Mouse (Mus musculus) forebrain, embryonic 15.5 days (tissue): Measurements from ENCODE around the gene Afap1. TPM values are rescaled to one million over a fixed set of nuclear protein-coding genes. Genes with fewer than 3 reads are reported as not detected.

Experiments
- ATAC-seq: fragments of 200-750 bp; cut with Nextera tagmentation; replicated peaks from 2 replicates; pipeline ENCODE4 v1.8.0; 2017; ENCODE audit warnings: mild to moderate bottlenecking, moderate TSS enrichment, moderate library complexity
- H3K27ac ChIP-seq: fragments of 300-500 bp; sonication (generic); replicated peaks from 2 replicates; pipeline ENCODE4 v1.5.1; 2015; ENCODE audit warnings: mild to moderate bottlenecking, inconsistent platforms
- H3K27me3 ChIP-seq: fragments of 300-500 bp; sonication (generic); 2 replicates; pipeline ENCODE4 v1.6.1; 2015; ENCODE audit warnings: inconsistent platforms
- H3K36me3 ChIP-seq: fragments of 300-500 bp; sonication (generic); 2 replicates; pipeline ENCODE4 v1.6.1; 2015; ENCODE audit warnings: mild to moderate bottlenecking, inconsistent platforms
- H3K4me1 ChIP-seq: fragments of 300-500 bp; sonication (generic); 2 replicates; pipeline ENCODE4 v1.6.1; 2015; ENCODE audit warnings: inconsistent platforms
- H3K4me2 ChIP-seq: fragments of 300-500 bp; sonication (generic); replicated peaks from 2 replicates; pipeline ENCODE4 v1.6.1; 2015; ENCODE audit warnings: mild to moderate bottlenecking, inconsistent platforms
- H3K4me3 ChIP-seq: fragments of 300-500 bp; sonication (generic); 2 replicates; pipeline ENCODE4 v1.5.1; 2015; ENCODE audit warnings: mild to moderate bottlenecking, inconsistent platforms
- H3K9ac ChIP-seq: fragments of 300-500 bp; sonication (generic); replicated peaks from 2 replicates; pipeline ENCODE4 v1.6.1; 2015; ENCODE audit warnings: mild to moderate bottlenecking, inconsistent platforms
- H3K9me3 ChIP-seq: fragments of 300-500 bp; sonication (generic); 2 replicates; pipeline ENCODE4 v1.6.1; 2016; ENCODE audit warnings: inconsistent platforms
- WGBS: fragments of 180-500 bp; shearing (Covaris S2); methylation state at CpG from one replicate; pipeline ENCODE4 v1.1.7; 2015; ENCODE audit warnings: mixed read lengths; 5-methylcytosine and 5-hydroxymethylcytosine counted together
- polyA plus RNA-seq: library from polyadenylated mRNA; unstranded; fragments of >200 nt; fragmentation: Nextera tagmentation; extraction: Ambion mirVana; gene quantifications from 2 replicates; pipeline ENCODE4 v1.2.1, GENCODE M21; 2015

Gene Afap1
- polyA plus RNA-seq, 1 experiment from 2014 or later: 52.5 TPM

DNA sequence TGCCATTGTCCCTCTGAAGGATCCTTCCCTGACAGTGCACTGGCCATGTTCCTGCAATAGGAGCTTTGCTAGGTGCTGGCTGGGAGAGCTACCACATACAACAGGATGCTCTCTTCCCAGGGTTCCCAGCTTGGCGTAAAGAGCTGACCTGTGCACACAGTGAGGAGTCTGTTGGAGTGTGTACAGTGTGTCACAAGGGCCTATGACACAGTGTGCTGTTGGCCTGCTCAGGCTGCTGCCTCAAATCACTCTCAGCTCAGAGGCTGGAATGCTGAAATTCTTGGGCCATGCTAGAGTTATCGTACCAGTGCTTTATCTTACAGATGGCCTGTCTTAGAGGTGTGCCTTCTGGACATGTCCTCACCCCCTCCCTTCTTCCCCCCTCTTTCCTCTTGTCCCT, 53.7 kb downstream of the Afap1 start:
- H3K9me3 ChIP-seq: no peaks in the 10 kb centered on the region
- ATAC-seq: no peak
- no peak overlapping the region for H3K4me2 ChIP-seq
- no peak overlapping the region for H3K4me3 ChIP-seq
- no peaks in the 10 kb centered on the region for H3K27me3 ChIP-seq
- 96% methylated on average over 2 of the region's 2 CpGs for WGBS
- peaks cover 6% of the 10 kb centered on the region; the same call in 1 of the 2 replicates for H3K4me1 ChIP-seq
- peaks cover 20% of the 10 kb centered on the region for H3K36me3 ChIP-seq
- no peak overlapping the region for H3K9ac ChIP-seq
- H3K27ac ChIP-seq: no peak overlapping the region

DNA sequence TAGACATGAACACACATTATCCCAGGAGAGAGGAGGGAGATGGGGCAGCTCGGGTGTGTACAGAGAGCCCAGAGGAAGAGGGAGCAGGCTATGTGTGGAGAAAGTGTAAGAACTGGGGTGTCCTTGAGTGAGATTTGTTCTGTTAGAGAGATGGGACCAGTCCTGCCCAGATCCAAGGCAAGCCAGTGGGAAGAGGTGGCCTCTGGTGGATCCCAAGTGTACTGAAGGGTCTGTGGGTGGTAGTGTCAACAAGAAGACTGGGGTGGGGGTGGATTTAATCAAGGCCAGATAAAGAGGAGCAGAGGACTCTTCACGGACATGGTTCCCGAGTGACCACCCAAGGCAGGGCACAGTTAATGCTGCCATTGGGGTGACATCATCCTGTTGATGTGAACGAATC, 54.3 kb downstream of the Afap1 start:
- Histone ChIP-seq H3K4me1 (peaks cover 6% of the 10 kb centered on the region; the same call in 1 of the 2 replicates), H3K27me3 (no peaks in the 10 kb centered on the region), H3K27ac (no peak overlapping the region), H3K9ac (no peak overlapping the region), H3K9me3 (no peaks in the 10 kb centered on the region), H3K36me3 (peaks cover 25% of the 10 kb centered on the region), H3K4me3 (no peak overlapping the region), H3K4me2 (no peak overlapping the region)
- WGBS: 79% methylated on average over 4 of the region's 4 CpGs
- ATAC-seq: no peak

DNA sequence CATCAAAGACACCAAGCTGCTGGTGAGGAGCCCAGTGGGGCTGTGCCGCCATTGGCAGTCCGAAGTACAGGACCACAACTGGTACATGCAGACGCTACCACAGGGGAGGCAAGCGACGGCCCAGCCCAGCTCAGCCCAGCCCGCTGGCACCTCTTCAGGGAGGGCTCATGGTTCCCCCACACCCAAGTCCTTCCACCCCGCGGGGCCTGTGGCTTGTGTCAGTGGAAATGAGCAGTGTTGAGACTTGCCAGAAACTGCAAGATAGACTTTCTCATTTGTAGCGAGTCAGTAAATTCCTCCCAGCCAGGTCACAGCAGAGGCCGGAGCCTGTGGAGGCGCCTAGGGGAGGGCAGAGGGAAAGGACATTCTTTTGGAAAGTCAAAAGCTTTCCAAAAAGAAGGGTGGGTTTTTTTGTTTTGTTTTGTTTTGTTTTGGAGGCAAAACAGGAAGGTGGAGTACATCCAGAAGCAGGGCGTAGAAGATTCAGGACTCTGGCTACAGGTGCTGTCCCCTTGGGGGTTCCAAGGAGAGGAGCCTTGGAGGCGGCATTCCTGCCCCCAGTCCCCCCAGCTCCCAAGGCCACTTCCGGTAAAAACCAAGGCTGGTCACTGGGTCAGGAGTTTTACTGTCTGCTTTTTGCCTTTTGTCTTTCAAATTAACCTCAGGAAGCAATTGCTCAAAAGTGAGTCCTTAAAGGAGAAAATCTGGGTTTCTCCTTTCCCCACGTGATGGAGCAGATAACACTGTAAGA, 55.3 kb downstream of the Afap1 start:
- 73% methylated on average over 15 of the region's 15 CpGs for WGBS
- H3K9me3 ChIP-seq: no peaks in the 10 kb centered on the region
- peaks cover 25% of the 10 kb centered on the region for H3K36me3 ChIP-seq
- H3K9ac ChIP-seq: no peak overlapping the region
- H3K4me2 ChIP-seq: no peak overlapping the region
- no peak overlapping the region for H3K4me3 ChIP-seq
- H3K27ac ChIP-seq: no peak overlapping the region
- no peak for ATAC-seq
- no peaks in the 10 kb centered on the region for H3K27me3 ChIP-seq
- peaks cover 11% of the 10 kb centered on the region for H3K4me1 ChIP-seq

DNA sequence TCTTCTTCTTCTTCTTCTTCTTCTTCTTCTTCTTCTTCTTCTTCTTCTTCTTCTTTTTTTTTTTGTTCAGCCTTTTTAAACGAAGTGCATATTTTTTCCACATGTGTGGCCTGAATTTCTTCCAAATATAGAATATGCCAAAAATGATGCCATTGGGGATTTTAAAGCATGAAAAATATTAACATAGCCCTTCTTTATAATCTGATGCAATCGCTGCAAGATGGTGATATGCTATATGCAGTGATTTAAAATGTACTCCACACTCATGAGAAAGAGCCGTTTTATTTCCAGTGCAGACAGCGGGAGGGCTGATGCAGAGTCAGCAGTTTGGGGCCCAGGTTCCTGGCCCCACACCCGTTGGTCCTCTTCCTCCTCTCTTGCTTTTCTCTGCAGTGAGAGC, 55.9 kb downstream of the Afap1 start:
- ATAC-seq: no peak
- H3K27me3 ChIP-seq: no peaks in the 10 kb centered on the region
- no peak overlapping the region for H3K27ac ChIP-seq
- WGBS: 80% methylated on average over 5 of the region's 5 CpGs
- no peak overlapping the region for H3K4me3 ChIP-seq
- H3K9me3 ChIP-seq: no peaks in the 10 kb centered on the region
- peaks cover 17% of the 10 kb centered on the region for H3K4me1 ChIP-seq
- no peak overlapping the region for H3K4me2 ChIP-seq
- H3K36me3 ChIP-seq: peaks cover 25% of the 10 kb centered on the region
- H3K9ac ChIP-seq: no peak overlapping the region

DNA sequence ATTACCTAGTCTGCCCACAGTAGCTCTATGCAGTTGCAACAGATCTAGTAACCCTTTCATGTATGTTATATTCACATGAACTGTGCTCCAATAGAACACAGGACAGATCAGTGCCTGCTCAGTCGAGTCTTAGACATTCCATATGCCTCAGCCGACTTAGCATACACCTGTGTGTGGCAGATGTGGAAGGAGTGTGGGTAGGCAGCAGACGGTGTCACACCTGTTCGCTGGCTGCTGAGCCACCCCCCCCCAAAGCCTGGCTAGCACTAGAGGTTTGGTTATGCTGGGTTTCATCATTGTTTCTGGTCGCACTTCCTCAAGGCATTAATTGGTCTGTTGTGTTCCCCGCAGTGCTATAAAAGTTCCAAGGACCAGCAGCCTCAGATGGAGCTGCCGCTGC, 57.4 kb downstream of the Afap1 start:
- H3K27me3 ChIP-seq: no peaks in the 10 kb centered on the region
- no peak overlapping the region for H3K9ac ChIP-seq
- 78% methylated on average over 7 of the region's 7 CpGs for WGBS
- ATAC-seq: no peak
- H3K36me3 ChIP-seq: peaks cover 25% of the 10 kb centered on the region
- H3K4me1 ChIP-seq: peaks cover 28% of the 10 kb centered on the region
- no peak overlapping the region for H3K4me2 ChIP-seq
- H3K4me3 ChIP-seq: no peak overlapping the region
- H3K27ac ChIP-seq: no peak overlapping the region
- no peaks in the 10 kb centered on the region for H3K9me3 ChIP-seq

DNA sequence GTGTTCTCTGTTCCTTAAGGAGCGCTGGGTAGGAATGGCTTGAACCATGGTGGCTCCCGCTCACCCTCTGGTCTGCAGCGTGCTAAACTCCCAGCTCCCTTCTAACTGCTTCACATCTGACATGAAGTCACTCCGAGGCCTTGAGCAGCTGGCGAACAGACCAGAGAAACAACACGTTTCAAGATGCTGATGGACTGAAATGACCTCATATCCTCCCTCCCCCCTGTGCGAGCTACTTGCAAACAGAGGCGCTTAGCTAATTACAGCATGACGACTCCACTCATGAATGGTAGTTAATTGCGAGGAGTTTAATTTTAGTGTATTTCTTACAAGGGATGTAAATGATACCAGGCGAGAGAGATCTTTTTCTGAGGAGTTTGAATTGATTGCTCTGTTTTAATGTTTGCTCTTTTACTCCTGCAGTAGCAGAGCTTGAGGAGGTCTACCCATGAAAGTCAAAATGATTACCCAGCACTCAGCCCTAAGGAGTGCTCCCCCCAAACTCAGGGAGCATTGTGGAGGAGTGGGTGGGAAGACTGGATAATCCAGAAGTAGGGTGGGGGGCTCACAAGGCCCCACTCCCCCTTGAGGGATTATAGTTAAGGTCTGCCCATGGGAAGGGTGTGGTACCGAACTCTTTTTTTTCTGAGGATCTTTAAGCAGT, 61.1 kb downstream of the Afap1 start:
- Histone ChIP-seq H3K27me3 (no peaks in the 10 kb centered on the region), H3K36me3 (peaks cover 33% of the 10 kb centered on the region), H3K9ac (no peak overlapping the region), H3K4me2 (no peak overlapping the region), H3K4me3 (no peak overlapping the region), H3K4me1 (peaks cover 22% of the 10 kb centered on the region), H3K9me3 (no peaks in the 10 kb centered on the region), H3K27ac (peak overlapping the region; percentile 67)
- 41% methylated on average over 12 of the region's 12 CpGs for WGBS
- ATAC-seq: peak; percentile 71

DNA sequence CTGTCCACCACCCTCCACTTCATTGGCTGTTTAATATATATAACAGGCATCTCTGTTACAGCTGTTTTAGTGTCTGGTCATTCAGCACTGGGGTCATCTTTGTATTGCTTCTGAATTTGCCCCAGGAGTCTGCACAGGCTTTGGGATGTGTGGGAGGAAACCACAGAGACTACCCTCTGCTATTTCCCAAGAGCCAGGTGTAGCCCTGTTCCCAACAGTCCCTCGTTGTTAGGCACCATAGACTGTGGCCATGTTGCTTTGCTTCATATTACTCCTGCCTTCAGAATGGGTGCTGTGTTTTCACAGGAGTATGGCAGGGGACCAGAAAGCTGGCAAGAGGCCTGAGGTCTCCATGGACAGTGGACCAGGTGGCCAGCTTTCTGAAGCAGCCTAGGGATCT, 63.1 kb downstream of the Afap1 start:
- H3K27me3 ChIP-seq: no peaks in the 10 kb centered on the region
- no peak overlapping the region for H3K9ac ChIP-seq
- WGBS: 92% methylated on average over 1 of the region's 1 CpGs
- H3K27ac ChIP-seq: no peak overlapping the region
- H3K4me2 ChIP-seq: no peak overlapping the region
- H3K9me3 ChIP-seq: no peaks in the 10 kb centered on the region
- no peak for ATAC-seq
- H3K36me3 ChIP-seq: peaks cover 22% of the 10 kb centered on the region; the same call in 1 of the 2 replicates
- no peak overlapping the region for H3K4me3 ChIP-seq
- H3K4me1 ChIP-seq: peaks cover 22% of the 10 kb centered on the region

DNA sequence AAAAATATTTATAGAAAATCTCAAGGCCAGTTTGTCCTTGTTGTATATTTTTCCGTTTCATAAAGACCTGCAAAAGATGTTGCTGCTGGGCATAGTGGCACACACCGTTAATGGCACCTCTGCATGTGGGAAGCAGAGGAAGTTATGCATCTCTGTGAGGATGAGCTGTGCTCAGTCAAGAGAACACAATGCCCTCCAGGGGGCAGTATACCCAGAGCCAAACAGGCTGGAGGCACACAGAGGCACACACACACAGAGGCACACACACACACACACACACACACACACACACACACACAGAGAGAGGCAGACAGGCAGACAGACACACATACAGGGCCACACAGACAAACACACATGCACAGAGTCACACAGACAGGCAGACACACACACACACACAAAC, 65.6 kb downstream of the Afap1 start:
- no peak overlapping the region for H3K27ac ChIP-seq
- H3K27me3 ChIP-seq: no peaks in the 10 kb centered on the region
- H3K9ac ChIP-seq: no peak overlapping the region
- H3K4me1 ChIP-seq: peaks cover 15% of the 10 kb centered on the region
- 79% methylated on average over 2 of the region's 2 CpGs for WGBS
- ATAC-seq: no peak
- no peak overlapping the region for H3K4me3 ChIP-seq
- H3K36me3 ChIP-seq: peaks cover 29% of the 10 kb centered on the region
- no peaks in the 10 kb centered on the region for H3K9me3 ChIP-seq
- no peak overlapping the region for H3K4me2 ChIP-seq

DNA sequence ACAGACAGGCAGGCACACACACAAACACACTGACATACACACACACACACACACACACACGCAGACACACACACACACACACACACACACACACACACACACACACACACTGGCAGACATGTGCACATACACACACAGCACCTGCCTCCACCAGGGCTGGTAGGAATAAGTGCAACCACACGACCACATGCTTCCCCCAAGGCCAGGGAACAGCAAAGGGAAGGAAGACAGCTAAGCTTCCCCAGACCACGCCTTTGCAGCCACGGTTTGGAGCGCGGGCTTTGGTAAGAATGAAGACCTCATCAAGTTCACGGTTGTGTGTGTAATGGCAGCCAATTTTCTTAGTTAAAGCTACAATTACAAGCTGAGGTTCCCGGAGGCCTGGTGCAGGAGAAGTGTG, 67.0 kb downstream of the Afap1 start:
- no peaks in the 10 kb centered on the region for H3K9me3 ChIP-seq
- H3K4me3 ChIP-seq: no peak overlapping the region
- no peak for ATAC-seq
- H3K36me3 ChIP-seq: peaks cover 38% of the 10 kb centered on the region
- no peak overlapping the region for H3K4me2 ChIP-seq
- 72% methylated on average over 7 of the region's 8 CpGs for WGBS
- no peaks in the 10 kb centered on the region for H3K4me1 ChIP-seq
- H3K9ac ChIP-seq: no peak overlapping the region
- H3K27ac ChIP-seq: no peak overlapping the region
- no peaks in the 10 kb centered on the region for H3K27me3 ChIP-seq

DNA sequence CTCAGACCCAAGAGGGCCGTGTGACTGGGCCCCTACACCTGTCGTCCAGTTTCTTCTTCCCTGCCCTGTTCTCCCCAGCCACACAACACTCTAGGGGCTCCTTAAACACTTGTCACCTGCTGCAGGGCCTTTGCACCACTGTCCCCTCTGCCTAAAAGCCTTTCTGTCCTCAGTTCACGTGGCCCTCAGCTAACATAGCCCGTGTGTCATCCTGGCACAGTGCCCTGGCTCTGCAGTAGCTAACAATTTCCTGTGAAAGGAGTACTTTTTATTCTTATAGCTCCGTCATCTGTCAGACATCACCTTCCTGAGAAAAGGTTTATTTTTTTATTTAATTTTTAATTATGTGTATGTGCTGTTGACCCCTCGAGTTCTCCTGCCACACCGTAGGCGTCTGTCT, 68.2 kb downstream of the Afap1 start:
- Histone ChIP-seq H3K4me3 (no peak overlapping the region), H3K36me3 (peaks cover 49% of the 10 kb centered on the region), H3K9me3 (no peaks in the 10 kb centered on the region), H3K9ac (no peak overlapping the region), H3K4me2 (no peak overlapping the region), H3K27me3 (no peaks in the 10 kb centered on the region), H3K27ac (no peak overlapping the region), H3K4me1 (no peaks in the 10 kb centered on the region)
- 64% methylated on average over 8 of the region's 8 CpGs for WGBS
- ATAC-seq: no peak

DNA sequence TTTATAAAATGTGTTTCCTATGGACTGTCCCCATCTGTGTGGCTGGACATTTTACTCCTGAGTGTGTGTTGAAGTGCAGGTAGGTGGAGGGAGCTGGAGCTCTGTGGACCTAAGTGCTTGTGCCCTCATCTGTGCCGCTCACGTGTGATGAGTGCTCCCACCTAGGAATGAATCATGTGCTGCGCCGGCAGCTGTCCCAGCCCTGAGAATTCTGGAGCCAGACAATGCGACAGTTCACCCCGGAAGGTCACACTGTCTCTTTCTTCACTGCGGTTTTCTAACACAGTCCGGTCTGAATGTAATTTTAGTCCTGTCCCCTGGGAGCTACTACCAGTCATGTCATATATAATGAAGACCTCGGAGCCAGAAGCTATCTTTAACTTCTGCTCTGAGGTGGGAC, 70.5 kb downstream of the Afap1 start:
- no peak overlapping the region for H3K4me2 ChIP-seq
- no peak overlapping the region for H3K27ac ChIP-seq
- H3K36me3 ChIP-seq: peaks cover 43% of the 10 kb centered on the region
- no peaks in the 10 kb centered on the region for H3K9me3 ChIP-seq
- no peak overlapping the region for H3K4me3 ChIP-seq
- no peaks in the 10 kb centered on the region for H3K4me1 ChIP-seq
- H3K9ac ChIP-seq: no peak overlapping the region
- 91% methylated on average over 9 of the region's 9 CpGs for WGBS
- no peak for ATAC-seq
- no peaks in the 10 kb centered on the region for H3K27me3 ChIP-seq

DNA sequence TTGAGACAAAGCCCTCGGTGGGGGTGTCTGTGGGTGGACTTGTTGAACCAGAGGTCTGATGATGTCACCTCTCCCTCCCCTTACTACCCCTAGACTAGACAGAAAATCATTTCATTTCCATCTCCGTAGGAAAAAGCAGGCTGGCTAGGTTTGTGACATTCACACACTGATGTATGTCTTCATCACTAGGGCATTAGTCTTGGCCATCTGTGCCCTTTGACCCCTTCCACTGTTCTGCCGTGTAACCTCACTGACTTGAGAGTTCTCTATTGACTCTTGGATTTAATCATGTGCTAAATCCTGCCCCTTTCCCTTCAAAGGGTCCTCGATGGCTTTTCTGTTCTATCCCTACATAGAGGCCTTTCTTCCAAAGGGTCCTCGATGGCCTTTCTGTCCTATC, 71.9 kb downstream of the Afap1 start:
- WGBS: 70% methylated on average over 5 of the region's 5 CpGs
- H3K27me3 ChIP-seq: no peaks in the 10 kb centered on the region
- H3K9ac ChIP-seq: no peak overlapping the region
- no peaks in the 10 kb centered on the region for H3K4me1 ChIP-seq
- no peaks in the 10 kb centered on the region for H3K9me3 ChIP-seq
- H3K36me3 ChIP-seq: peaks cover 50% of the 10 kb centered on the region
- no peak overlapping the region for H3K4me2 ChIP-seq
- no peak overlapping the region for H3K27ac ChIP-seq
- no peak overlapping the region for H3K4me3 ChIP-seq
- ATAC-seq: no peak
